Mouse (Mus musculus) lung, postnatal 36 days (tissue): ENCODE data around the gene Gk5.
"Not testable (repeated sequence)": the region's sequence is repeated elsewhere in the genome, so short reads cannot be mapped to it uniquely, and the experiment has no call there.

ENCODE experiments used
- DNase-seq: peaks from one replicate; pipeline ENCODE4 v3.0.0; 2022; ENCODE audit warnings: mixed read lengths

Gene Gk5

DNA sequence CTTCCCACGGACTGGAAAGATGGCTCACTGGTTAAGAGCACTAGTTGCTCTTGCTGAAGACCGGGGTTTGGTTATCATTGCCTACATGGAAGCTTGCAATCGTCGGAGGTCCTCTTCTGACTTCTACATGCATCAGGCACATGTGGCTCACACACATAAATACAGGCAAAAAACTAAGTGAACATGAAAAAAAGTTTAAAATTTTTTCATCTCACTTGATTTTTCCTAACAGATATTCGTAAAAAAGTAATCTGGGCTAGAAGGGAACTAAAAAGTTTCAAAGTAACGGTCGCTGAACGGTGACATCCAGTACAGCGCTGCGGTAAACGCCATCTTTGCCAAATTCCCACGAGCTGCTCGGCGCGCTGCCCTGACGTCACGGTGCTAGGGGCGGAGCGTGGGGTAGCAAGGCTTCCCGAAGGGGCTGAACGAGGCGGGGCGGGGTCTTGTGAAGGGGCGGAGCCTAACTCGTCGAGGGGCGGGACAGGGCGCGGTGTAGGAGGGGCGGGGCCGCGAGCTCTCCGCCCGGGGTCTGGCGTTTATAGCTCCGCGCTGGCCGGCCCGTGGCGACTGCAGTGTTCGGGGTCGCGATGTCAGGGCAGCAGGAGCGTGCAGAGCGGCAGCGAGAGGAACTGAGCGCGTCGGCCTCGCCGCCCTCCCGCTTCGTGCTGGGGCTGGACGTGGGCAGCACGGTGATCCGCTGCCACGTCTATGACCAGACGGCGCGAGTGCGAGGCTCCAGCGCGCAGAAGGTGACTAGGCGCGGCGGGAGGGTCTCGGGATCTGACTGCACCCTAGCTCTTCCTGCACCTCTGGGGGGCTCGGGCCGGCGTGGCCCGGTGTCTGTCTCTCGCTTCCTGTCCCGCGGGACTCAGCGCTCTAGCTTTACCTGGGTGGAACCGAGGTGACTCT is at the start of gene Gk5:
TSS of gene Gk5 (plus strand) at position 502 of the 912 bp plus-strand sequence.
- DNase-seq = peak; percentile 97

GRCm38 (mm10) chr9:96078752-96079315 is 40.3 kb upstream of the Gk5 start:
- DNase-seq = peak; percentile 3

GRCm38 (mm10) chr9:96085293-96085692 is 33.9 kb upstream of the Gk5 start:
- DNase-seq = no peak

GRCm38 (mm10) chr9:96087671-96088070 is 31.5 kb upstream of the Gk5 start:
- no peak for DNase-seq

DNA sequence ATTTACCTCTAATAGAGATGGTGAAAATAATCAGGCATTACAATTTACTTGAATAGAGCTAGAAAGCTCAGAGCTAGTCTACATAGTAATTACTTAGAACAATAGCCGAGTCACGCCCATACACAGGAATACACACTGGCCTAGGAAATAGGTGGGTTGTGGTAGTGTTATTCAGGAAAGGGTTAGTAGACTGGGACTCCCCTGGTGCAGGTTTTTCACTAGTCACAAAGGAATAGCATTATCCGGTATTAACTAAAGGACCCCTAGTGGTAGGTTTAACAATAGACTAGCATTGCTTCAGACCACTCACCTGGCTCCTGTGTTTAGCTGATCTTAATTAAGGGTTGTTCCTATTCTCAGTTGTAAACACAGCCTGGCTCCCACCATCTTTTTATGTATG is 30.7 kb upstream of the Gk5 start:
- DNase-seq = not testable (repeated sequence)

- not testable (repeated sequence) for DNase-seq
These were observed 26.5 kb upstream of the Gk5 start for GRCm38 (mm10) chr9:96092637-96093036.

DNA sequence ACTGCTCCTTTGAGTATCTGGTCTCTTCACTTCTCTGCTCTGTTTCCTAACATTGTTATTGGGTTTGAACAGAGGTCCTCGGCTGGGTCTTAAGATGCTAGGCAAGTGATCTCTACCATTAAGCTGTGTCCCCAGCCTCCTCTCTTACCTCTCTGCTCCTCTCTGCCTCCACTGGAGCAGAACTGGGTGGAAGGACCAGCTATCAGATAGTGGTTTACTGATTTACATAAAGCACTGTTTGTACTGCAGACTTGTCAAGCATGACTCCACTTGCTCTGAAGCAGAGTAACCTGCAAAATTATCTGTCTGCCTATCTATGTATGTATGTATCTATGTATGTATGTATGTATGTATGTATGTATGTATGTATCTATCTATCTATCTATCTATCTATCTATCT is 25.9 kb upstream of the Gk5 start:
- DNase-seq = no peak

- DNase-seq = no peak
These were observed 24.8 kb upstream of the Gk5 start for GRCm38 (mm10) chr9:96094341-96094740.

DNA sequence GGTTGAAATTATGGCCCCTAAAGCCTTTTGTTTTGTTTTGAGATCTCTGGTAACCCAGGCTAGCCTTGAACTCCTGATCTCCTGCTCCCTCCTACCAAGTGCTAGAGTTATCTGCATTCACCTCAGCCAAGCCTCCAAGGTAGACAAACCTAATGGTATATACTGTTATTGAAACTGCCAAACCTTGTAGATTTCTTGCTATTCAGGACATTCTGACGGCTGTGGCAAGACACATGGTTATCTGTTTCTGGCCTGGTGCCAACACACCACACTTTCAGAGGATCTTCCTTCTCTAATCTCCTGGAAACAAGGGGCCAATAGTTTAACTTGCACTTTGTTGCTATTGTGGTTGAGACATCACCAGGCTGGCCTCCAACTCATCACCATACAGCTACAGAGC is 24.0 kb upstream of the Gk5 start:
- no peak for DNase-seq

GRCm38 (mm10) chr9:96102846-96103245 is 16.3 kb upstream of the Gk5 start:
- DNase-seq = no peak

DNA sequence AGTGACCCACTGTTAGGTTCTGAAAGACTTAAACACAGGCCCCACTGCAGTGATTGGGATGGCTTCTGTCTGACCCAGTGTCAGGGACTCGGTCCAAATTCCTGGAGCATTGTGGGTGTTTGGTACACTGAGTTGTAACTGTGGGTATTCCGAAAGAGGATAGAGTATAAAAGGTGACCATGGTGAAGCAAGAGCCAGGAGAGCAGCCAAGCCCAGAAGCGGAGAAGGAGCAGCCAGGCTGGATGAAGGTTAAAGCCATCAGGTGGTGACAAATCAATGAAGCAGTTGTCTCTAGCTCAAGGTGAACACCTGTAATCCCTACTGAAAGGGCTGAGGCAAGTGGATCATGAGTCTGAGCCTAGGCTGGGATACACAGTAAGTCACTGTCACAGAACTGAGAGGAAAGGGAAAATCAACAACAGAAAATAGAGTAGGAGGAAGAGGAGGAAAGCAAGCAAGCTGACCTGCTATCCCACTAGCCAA is 6.2 kb upstream of the Gk5 start:
- no peak for DNase-seq

DNA sequence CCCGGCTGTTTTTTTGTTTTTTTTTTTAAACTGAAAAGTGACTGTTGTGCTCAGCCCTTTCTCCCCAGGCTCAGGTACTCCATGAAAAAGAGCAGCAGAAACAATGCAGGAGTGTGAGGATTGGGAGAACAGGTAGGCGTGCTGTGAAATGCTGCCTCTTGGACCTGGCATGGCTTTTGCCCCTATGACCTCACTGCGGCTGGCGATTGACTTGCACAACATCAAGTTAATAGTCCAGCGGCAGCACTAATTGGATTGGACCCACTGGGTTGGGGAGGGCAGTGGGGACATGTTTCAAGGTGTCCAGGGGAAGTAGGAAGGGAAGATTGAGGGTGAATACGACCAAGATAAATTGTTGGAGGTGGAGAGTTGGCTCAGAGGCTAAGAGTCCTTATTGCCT is 2.4 kb upstream of the Gk5 start:
- DNase-seq = no peak

GRCm38 (mm10) chr9:96118216-96118615 is 946 bp upstream of the Gk5 start:
- no peak for DNase-seq

- DNase-seq = no peak
These were observed 8.8 kb downstream of the Gk5 start for GRCm38 (mm10) chr9:96127972-96128371.

GRCm38 (mm10) chr9:96132956-96133603 is 13.9 kb downstream of the Gk5 start:
- DNase-seq = no peak

GRCm38 (mm10) chr9:96134470-96134869 is 15.3 kb downstream of the Gk5 start:
- DNase-seq = no peak

- peak; percentile 71 for DNase-seq
These were observed 15.8 kb downstream of the Gk5 start for GRCm38 (mm10) chr9:96134916-96135315.

DNA sequence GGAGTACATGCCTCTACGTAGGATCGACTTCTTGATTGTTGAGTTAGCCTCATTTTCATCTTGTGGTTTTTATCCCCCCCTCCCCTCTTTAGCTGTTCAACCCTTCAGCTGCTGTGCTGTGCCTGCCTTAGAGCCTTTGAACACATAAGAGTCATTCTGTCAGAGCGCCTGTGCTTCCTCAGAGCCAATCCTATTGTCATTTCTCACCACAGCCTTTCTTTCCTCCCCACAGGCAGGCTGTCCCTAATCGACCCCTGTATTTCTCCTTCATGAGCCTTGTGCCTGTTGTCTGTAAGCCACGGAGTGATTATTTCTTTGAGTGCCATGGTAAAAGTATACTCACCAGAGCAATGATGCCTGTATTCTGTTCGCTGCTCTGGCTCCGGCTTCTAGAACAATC is 16.3 kb downstream of the Gk5 start:
- no peak for DNase-seq

GRCm38 (mm10) chr9:96138958-96139357 is 19.8 kb downstream of the Gk5 start:
- no peak for DNase-seq

GRCm38 (mm10) chr9:96139876-96140275 is 20.7 kb downstream of the Gk5 start:
- DNase-seq = no peak

GRCm38 (mm10) chr9:96140931-96141330 is 21.8 kb downstream of the Gk5 start:
- no peak for DNase-seq

DNA sequence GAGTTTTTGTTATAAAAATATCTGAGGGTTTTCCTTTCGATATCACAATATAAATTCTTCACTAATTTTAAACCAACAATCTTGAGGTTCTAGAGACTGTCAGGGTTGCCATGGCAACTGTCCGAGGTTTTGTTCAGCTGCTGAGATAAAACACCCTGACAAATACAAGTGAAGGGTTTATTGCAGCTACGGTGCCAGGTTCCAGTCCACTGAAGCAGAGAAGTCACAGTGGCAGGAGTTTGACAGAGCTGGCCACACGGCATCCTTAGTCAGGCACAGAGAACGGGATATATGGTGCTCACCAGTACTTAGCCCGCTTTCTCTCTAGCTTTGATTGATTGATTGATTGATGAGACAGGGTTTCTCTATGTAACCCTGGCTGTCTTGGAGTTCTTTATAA is 23.3 kb downstream of the Gk5 start:
- DNase-seq = no peak

DNA sequence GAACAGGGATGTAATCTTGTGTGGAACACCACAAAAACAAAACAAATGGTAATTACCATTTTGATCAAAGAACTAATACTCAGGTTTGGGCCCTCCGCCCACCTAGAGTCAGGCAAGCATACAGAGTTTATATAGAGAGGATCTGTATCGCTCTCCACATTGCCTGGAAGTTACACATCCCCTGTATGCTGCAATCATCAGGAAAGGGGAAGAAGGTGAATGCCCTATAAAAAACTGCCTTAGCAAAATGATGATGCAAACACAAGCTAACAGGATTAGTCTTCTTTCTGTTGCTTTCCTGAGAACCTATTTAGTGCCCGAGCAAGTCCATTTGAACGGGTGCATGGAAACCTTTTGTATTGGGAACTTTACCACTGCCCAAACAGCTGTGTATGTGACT is 24.5 kb downstream of the Gk5 start:
- no peak for DNase-seq

DNA sequence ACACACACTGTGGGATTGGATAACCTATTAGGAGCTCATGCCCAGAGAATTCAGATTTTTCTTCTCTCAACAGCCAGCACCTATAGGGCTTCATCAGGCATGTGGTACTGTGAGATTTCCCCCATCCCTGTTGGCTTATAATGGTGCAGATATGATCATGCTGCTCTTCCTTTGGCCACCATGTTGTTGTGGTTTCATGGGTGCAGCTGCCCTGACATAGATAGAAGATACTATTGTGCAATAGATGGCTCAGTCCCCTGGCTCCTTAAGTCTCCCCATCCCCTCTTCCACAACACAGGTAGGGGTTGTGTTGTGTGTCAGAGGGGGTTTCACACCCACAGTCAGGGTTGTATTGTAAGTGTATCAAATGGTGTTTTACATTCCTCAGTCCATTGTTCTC is 25.7 kb downstream of the Gk5 start:
- no peak for DNase-seq
